Mouse (Mus musculus) brain, embryonic 14.5 days (tissue): ENCODE results near the gene Tmem74b. TPM values are rescaled to one million over a fixed set of nuclear protein-coding genes. Genes with fewer than 3 reads are reported as not detected.

Experiments
- DNase-seq: peaks from one replicate; pipeline ENCODE4 v3.0.0-alpha.2; 2011; ENCODE audit warnings: low read depth
- CTCF ChIP-seq: fragments of 200-500 bp; IDR thresholded peaks from 2 replicates; pipeline ENCODE4 v1.5.1; 2012; ENCODE audit warnings: inconsistent platforms, mild to moderate bottlenecking, moderate library complexity, borderline replicate concordance; ENCODE audit not compliant: insufficient read depth, insufficient read length; ENCODE audit errors: extremely low read depth
- POLR2A ChIP-seq: fragments of 200-500 bp; IDR thresholded peaks from 2 replicates; pipeline ENCODE4 v1.6.1; 2012; ENCODE audit warnings: mild to moderate bottlenecking, inconsistent platforms, borderline replicate concordance; ENCODE audit not compliant: poor library complexity, insufficient read depth, insufficient read length, severe bottlenecking; ENCODE audit errors: extremely low read depth
- polyA plus RNA-seq: library from polyadenylated mRNA; depleted of rRNA; stranded (reverse); fragments of >200 nt; gene quantifications from 2 replicates; pipeline ENCODE4 v1.2.3, GENCODE M21; 2012

Gene Tmem74b
- polyA plus RNA-seq, 1 experiment: 22.7 TPM

- DNase-seq: no peak
These were observed 10.8 kb downstream of the Tmem74b start for GRCm38 (mm10) chr2:151712647-151713046.

GRCm38 (mm10) chr2:151715526-151715925 lies 13.7 kb downstream of the Tmem74b start:
- DNase-seq: no peak

More at GRCm38 (mm10) chr2:151712647-151713046, 10.8 kb downstream of the Tmem74b start:
- TF ChIP-seq POLR2A: no peak
- no peak for TF ChIP-seq CTCF

GRCm38 (mm10) chr2:151716318-151717055 lies 14.7 kb downstream of the Tmem74b start:
- no peak for TF ChIP-seq POLR2A
- no peak for TF ChIP-seq CTCF
- DNase-seq: no peak

More at GRCm38 (mm10) chr2:151715526-151715925, 13.7 kb downstream of the Tmem74b start:
- TF ChIP-seq CTCF: no peak
- TF ChIP-seq POLR2A: no peak

GRCm38 (mm10) chr2:151724094-151724493 lies 22.3 kb downstream of the Tmem74b start:
- DNase-seq: no peak
- no peak for TF ChIP-seq CTCF
- TF ChIP-seq POLR2A: no peak

- no peak for DNase-seq
- TF ChIP-seq POLR2A: no peak
- no peak for TF ChIP-seq CTCF
These were observed 31.5 kb downstream of the Tmem74b start for GRCm38 (mm10) chr2:151733151-151733865.

GRCm38 (mm10) chr2:151735422-151735821 lies 33.6 kb downstream of the Tmem74b start:
- no peak for TF ChIP-seq POLR2A
- no peak for TF ChIP-seq CTCF
- DNase-seq: no peak

GRCm38 (mm10) chr2:151738460-151738859 lies 36.7 kb downstream of the Tmem74b start:
- TF ChIP-seq CTCF (no peak), POLR2A (no peak)
- DNase-seq: no peak

GRCm38 (mm10) chr2:151739081-151739480 lies 37.3 kb downstream of the Tmem74b start:
- DNase-seq: no peak
- TF ChIP-seq CTCF (no peak), POLR2A (no peak)

GRCm38 (mm10) chr2:151739505-151739904 lies 37.7 kb downstream of the Tmem74b start:
- no peak for DNase-seq
- no peak for TF ChIP-seq CTCF
- TF ChIP-seq POLR2A: no peak

- DNase-seq: peak; percentile 97
- peak; percentile 58; the same call in 1 of the 2 replicates for TF ChIP-seq POLR2A
- TF ChIP-seq CTCF: no peak
These were observed 39.1 kb downstream of the Tmem74b start for GRCm38 (mm10) chr2:151740741-151741526.

GRCm38 (mm10) chr2:151742084-151742483 lies 40.3 kb downstream of the Tmem74b start:
- TF ChIP-seq CTCF: no peak
- DNase-seq: no peak
